Mouse (Mus musculus) liver, embryonic 14.5 days (tissue): ENCODE results near the gene Phactr4. TPM values are rescaled to one million over a fixed set of nuclear protein-coding genes. Genes with fewer than 3 reads are reported as not detected.

Source experiments
- ATAC-seq: fragments of 200-750 bp; cut with Nextera tagmentation; 2 replicates; pipeline ENCODE4 v1.8.0; 2017; ENCODE audit warnings: moderate number of reproducible peaks, mild to moderate bottlenecking, moderate library complexity; ENCODE audit not compliant: insufficient read depth
- DNase-seq, 3 experiments: peaks; one replicate each; pipeline ENCODE4 v3.0.0-alpha.2; 2012 to 2013; ENCODE audit warnings: low read depth in 3 of 3, low spot score in 3 of 3
- H3K27ac ChIP-seq: fragments of 300-500 bp; sonication (generic); 2 replicates; pipeline ENCODE4 v1.5.1; 2014; ENCODE audit warnings: moderate library complexity, mild to moderate bottlenecking, control low read depth, inconsistent platforms
- H3K27me3 ChIP-seq: fragments of 300-500 bp; sonication (generic); 2 replicates; pipeline ENCODE4 v1.6.1; 2014; ENCODE audit warnings: mild to moderate bottlenecking, low read length, moderate library complexity; ENCODE audit not compliant: control insufficient read depth, insufficient read depth
- H3K36me3 ChIP-seq: fragments of 300-500 bp; sonication (generic); replicated peaks from 2 replicates; pipeline ENCODE4 v1.6.1; 2014; ENCODE audit warnings: low read depth; ENCODE audit not compliant: control insufficient read depth, insufficient read depth
- H3K4me1 ChIP-seq, 2 experiments: fragments of 200-500 bp in 1 of 2; fragments of 300-500 bp in 1 of 2; sonication (generic) in 1 of 2; replicated peaks; 2 replicates each; pipeline ENCODE4 v1.6.1; 2012 to 2014; ENCODE audit warnings: antibody characterized with exemption in 1 of 2, inconsistent platforms in 1 of 2, low read length in 1 of 2; ENCODE audit not compliant: control insufficient read depth in 2 of 2, insufficient read depth in 2 of 2
- H3K4me2 ChIP-seq: fragments of 300-500 bp; sonication (generic); 2 replicates; pipeline ENCODE4 v1.6.1; 2014; ENCODE audit warnings: low read depth, mild to moderate bottlenecking, control low read depth, moderate library complexity
- H3K4me3 ChIP-seq, 2 experiments: fragments of 200-500 bp in 1 of 2; fragments of 300-500 bp in 1 of 2; sonication (generic) in 1 of 2; 2 replicates each; pipeline ENCODE4 v1.5.1; 2012 to 2014; ENCODE audit warnings: low read depth in 2 of 2, low read length in 2 of 2, mild to moderate bottlenecking in 2 of 2, control low read depth in 1 of 2, inconsistent platforms in 1 of 2, moderate library complexity in 1 of 2; ENCODE audit not compliant: insufficient read depth in 1 of 2
- H3K9ac ChIP-seq: fragments of 300-500 bp; sonication (generic); replicated peaks from 2 replicates; pipeline ENCODE4 v1.6.1; 2014; ENCODE audit warnings: mild to moderate bottlenecking, control low read depth, moderate library complexity
- H3K9me3 ChIP-seq: fragments of 300-500 bp; sonication (generic); 2 replicates; pipeline ENCODE4 v1.6.1; 2016; ENCODE audit warnings: low read length, mixed read lengths; ENCODE audit not compliant: control insufficient read depth
- CTCF ChIP-seq: IDR thresholded peaks from 2 replicates; pipeline ENCODE4 v1.5.1; 2016; ENCODE audit warnings: antibody characterized with exemption, low read depth, control low read depth
- EP300 ChIP-seq: IDR thresholded peaks from 2 replicates; pipeline ENCODE4 v1.6.1; 2016; ENCODE audit warnings: antibody characterized with exemption, low read depth
- WGBS: fragments of 180-500 bp; shearing (Covaris S2); extraction: QIAGEN DNeasy Blood & Tissue Kit; methylation state at CpG from one replicate; pipeline ENCODE4 v1.1.7; 2014; ENCODE audit not compliant: insufficient replicate concordance; 5-methylcytosine and 5-hydroxymethylcytosine counted together
- polyA plus RNA-seq, 2 experiments: library from polyadenylated mRNA; depleted of rRNA in 1 of 2; stranded (reverse) in 1 of 2; unstranded in 1 of 2; fragments of >200 nt; fragmentation: Nextera tagmentation in 1 of 2; extraction: Ambion mirVana in 1 of 2; gene quantifications; 2 replicates each; pipeline versions ENCODE4 v1.2.1 to v1.2.3; 2012 to 2014

Phactr4 gene
- polyA plus RNA-seq, 2 experiments: 7.4 to 10.9 TPM

GRCm38 (mm10) chr4:132365450-132366060, 56.7 kb downstream of the Phactr4 start:
- no peak overlapping the region for H3K9ac ChIP-seq
- no peak for DNase-seq
- H3K4me3 ChIP-seq: no peak overlapping the region
- H3K27ac ChIP-seq: no peak overlapping the region
- TF ChIP-seq CTCF (no peak), EP300 (no peak)
- no peaks in the 10 kb centered on the region for H3K9me3 ChIP-seq
- no peaks in the 10 kb centered on the region for H3K27me3 ChIP-seq
- 86% methylated on average over 13 of the region's 13 CpGs for WGBS
- ATAC-seq: no peak
- H3K4me1 ChIP-seq: no peaks in the 10 kb centered on the region
- peaks cover 58% of the 10 kb centered on the region for H3K36me3 ChIP-seq
- no peak overlapping the region for H3K4me2 ChIP-seq

DNA sequence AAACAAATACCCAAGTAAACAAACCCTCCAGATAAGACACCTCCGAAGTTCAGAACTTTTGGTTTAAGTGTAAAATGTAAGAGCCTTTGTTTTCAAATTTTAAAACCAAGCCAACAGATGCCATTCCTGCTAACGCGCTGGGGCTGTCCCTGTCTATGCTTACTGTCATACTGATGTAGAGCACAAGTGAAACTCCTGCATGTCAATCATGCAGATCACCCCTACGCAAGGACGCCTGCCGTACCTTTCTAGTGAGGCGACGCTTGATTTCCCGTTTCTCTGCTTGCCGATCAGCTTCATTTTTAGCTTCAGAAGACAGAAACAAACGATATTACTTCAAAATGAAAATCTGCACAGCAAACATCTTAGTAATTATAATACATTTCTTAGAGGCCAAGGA, 58.8 kb downstream of the Phactr4 start:
- H3K27me3 ChIP-seq: no peaks in the 10 kb centered on the region
- no peaks in the 10 kb centered on the region for H3K9me3 ChIP-seq
- no peak overlapping the region for H3K4me3 ChIP-seq
- H3K27ac ChIP-seq: no peak overlapping the region
- DNase-seq (no peak), ATAC-seq (no peak)
- TF ChIP-seq EP300 (no peak), CTCF (no peak)
- WGBS: 89% methylated on average over 11 of the region's 11 CpGs
- H3K36me3 ChIP-seq: peaks cover 51% of the 10 kb centered on the region
- H3K4me2 ChIP-seq: no peak overlapping the region
- no peaks in the 10 kb centered on the region for H3K4me1 ChIP-seq
- H3K9ac ChIP-seq: no peak overlapping the region

- peaks cover 19% of the 10 kb centered on the region in 2 experiments for H3K4me1 ChIP-seq
- no peak overlapping the region for H3K27ac ChIP-seq
- peaks cover 43% of the 10 kb centered on the region for H3K36me3 ChIP-seq
- no peak for TF ChIP-seq EP300
- no peak for TF ChIP-seq CTCF
- H3K9ac ChIP-seq: no peak overlapping the region
- DNase-seq: no peak
- no peak overlapping the region for H3K4me2 ChIP-seq
- no peak overlapping the region for H3K4me3 ChIP-seq
- 83% methylated on average over 3 of the region's 4 CpGs for WGBS
- H3K27me3 ChIP-seq: no peaks in the 10 kb centered on the region
- no peaks in the 10 kb centered on the region for H3K9me3 ChIP-seq
- no peak for ATAC-seq
Observed at GRCm38 (mm10) chr4:132359510-132359909, 62.8 kb downstream of the Phactr4 start.

DNA sequence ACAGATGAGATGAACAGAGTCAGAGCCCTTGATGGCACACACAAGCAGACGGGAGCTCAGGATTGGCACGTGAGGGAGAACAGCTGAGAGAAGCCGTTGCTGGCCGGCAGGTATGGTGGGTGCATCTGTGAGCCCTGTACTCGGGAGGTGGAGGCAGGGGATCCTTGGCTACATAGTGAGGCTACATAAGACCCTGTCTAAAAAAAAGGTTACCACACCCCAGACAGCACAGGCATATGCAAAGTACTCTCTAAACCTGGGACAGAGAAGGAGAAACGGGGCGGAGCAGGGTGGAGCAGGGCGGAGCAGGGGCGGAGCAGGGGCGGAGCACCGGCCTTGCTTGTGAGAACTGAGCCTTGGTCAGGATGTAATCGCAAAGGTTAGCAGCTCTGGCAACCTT, 66.1 kb downstream of the Phactr4 start:
- Histone ChIP-seq H3K4me3 (no peak overlapping the region), H3K27me3 (no peaks in the 10 kb centered on the region), H3K36me3 (peaks cover 30% of the 10 kb centered on the region), H3K27ac (peak overlapping the region; percentile 57), H3K9me3 (no peaks in the 10 kb centered on the region), H3K4me1 (peaks cover 22 to 25% of the 10 kb centered on the region in 2 experiments), H3K4me2 (peak overlapping the region; percentile 53), H3K9ac (peak overlapping the region; percentile 37)
- WGBS: 25% methylated on average over 12 of the region's 12 CpGs
- TF ChIP-seq EP300: no peak
- no peak for TF ChIP-seq CTCF
- ATAC-seq (peak; percentile 76), DNase-seq (peak in 1 of 3 experiments; percentile 81)

- H3K27me3 ChIP-seq: no peaks in the 10 kb centered on the region
- WGBS: 79% methylated on average over 3 of the region's 3 CpGs
- H3K4me3 ChIP-seq: no peak overlapping the region
- no peak overlapping the region for H3K9ac ChIP-seq
- peaks cover 35% of the 10 kb centered on the region for H3K36me3 ChIP-seq
- ATAC-seq: no peak
- TF ChIP-seq CTCF (no peak), EP300 (no peak)
- peak overlapping the region; percentile 57 for H3K27ac ChIP-seq
- no peak overlapping the region for H3K4me2 ChIP-seq
- peaks cover 22 to 29% of the 10 kb centered on the region in 2 experiments for H3K4me1 ChIP-seq
- H3K9me3 ChIP-seq: no peaks in the 10 kb centered on the region
- DNase-seq: no peak
Observed at GRCm38 (mm10) chr4:132355403-132355802, 66.9 kb downstream of the Phactr4 start.
